Mouse (Mus musculus) mouse embryonic stem cell (cell line): ENCODE data around the gene Uri1.

Experiments
- in situ Hi-C, 2 experiments: fragments of 300-500 bp; cut with MboI; formaldehyde crosslinking; loops; 1 replicate in 1 of 2; 3 replicates in 1 of 2; pipeline ENCODE4 v1.14.3; 2019 to 2020; ENCODE audit warnings: low sequenced_read_pairs in 2 of 2, low pct_unique_long_range_greater_than_20kb in 1 of 2, mixed read lengths in 1 of 2; ENCODE audit not compliant: unreplicated experiment in 1 of 2

The Uri1 gene

DNA sequence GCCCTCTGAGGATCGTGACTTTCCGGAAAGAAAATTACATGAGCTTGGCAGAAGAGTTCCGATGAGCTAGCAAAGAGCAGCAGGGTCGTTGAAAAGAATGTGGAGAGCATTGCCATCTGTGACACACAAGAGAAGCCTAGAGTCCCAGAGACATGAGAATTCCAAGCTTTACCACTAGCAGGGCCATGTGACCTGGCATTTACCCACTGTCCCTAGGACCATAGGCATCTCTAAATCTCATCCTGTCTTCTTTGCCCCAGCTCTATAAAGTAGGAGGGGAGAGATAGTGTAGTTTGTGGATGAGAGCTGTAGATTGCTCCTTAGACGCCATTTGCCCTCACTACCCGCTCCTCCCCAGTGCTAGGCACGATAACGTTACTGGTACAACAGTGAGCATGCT, at the start of gene Uri1:
Gene Uri1 (minus strand): TSS at position 101 of the 400 bp plus-strand sequence.
- in situ Hi-C loops = no loop called here

DNA sequence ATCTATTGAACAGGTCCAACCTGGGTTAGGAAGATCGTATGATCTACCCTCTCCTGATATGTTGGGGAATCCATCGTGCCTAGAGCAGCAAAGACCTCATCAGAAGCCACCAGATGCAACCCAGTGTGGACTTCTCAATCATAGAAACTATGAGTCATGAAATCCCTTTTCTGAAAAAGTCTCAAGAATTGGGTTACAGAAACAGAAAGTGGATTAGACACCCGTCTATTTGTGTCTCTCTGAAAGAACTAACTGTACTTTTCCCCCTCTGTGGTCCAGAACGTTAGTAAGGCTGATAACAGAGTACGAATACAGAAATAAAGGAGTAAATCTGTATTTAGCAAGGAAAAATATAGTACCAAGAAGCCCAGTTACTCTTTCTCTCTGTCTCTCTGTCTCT, 47.7 kb upstream of the Uri1 start:
- in situ Hi-C loops = no loop called here

DNA sequence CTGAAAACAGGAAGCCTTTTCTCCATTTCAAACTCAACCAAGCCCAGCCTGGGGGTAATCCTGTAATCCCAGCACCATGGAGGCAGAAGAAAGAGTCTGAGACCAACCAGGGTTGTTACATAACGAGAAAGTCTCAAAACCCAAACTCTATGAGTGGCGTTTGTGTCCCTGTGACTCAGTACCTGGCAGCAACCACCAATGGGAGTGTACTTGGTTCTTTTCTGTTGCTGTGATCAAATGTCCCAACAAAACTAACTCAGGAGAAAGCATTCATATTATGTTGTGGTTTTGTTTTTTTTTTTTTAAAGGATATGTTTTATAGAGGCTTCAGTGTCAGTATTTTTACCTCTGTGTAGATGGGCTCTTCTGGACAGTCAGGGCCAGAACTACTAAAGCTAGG, 47.3 kb upstream of the Uri1 start:
- in situ Hi-C loops = no loop called here

DNA sequence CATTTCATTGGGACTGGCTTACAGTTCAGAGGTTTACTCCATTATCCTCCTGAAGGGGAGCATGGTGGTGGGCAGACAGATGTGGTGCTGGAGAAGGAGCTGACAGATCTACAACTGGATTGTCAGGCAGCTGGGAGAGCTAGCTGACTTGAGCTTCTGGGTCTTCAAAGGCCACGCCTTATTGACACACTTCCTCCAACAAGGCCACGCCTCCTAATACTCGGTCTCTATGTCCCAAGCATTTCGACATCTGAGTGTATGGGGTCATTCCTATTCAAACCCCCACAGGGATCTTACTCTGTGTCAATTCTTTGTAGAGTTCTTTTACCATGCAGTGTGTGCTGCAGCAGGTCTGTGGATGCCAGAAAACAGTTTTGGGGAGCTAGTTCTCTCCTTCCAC, 41.1 kb upstream of the Uri1 start:
- in situ Hi-C loops = loop anchor here in 1 of 2 experiments (5.0 kb wide), 1 partner anchor 98 kb away; no protein-coding TSS in a partner anchor

DNA sequence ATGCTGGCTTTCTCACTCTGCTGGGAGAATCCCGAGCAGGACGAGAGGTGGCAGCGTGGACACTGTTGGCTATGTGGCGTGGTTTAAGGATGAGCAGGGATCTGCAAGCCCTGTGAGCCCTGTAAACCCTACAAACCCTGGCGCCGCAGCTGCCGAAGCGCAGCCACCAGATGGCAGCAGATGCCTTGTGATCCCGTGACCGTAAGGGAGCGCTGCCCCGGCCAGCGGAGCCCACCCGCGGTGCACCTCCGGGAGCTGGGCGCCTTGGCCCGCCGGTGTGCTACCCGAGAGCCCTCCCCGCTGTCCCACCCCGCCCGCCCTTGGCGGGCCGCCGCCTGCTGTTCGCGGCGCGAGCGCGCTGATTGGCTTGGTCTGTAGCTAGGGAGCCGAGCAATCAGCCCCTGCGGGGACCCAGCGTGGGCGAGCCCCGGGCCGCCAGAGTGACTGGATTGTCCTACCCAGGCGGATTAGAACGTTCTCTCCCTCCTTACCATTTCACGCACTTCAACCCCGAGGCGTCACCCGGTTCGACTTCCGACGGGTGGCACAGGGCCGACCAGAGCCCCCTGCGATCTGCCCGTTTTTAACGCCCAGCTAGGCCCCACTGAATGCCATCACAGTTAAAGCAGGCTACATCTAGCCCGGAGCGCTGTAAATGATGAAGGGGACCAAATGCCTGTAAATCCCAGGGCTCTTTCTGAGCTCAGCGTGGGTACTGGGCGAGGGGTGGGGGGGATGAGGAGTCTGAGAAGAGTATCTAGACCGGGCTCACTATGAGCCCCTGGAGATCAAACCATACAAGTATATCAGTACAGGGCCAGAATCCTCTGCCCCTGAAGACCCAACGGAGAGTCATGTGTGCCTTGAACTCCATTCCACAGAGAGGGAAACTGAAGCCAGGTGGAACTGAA, 38.0 kb upstream of the Uri1 start:
- in situ Hi-C loops = loop anchor here in 1 of 2 experiments (5.0 kb wide), 1 partner anchor 101 kb away; no protein-coding TSS in a partner anchor

DNA sequence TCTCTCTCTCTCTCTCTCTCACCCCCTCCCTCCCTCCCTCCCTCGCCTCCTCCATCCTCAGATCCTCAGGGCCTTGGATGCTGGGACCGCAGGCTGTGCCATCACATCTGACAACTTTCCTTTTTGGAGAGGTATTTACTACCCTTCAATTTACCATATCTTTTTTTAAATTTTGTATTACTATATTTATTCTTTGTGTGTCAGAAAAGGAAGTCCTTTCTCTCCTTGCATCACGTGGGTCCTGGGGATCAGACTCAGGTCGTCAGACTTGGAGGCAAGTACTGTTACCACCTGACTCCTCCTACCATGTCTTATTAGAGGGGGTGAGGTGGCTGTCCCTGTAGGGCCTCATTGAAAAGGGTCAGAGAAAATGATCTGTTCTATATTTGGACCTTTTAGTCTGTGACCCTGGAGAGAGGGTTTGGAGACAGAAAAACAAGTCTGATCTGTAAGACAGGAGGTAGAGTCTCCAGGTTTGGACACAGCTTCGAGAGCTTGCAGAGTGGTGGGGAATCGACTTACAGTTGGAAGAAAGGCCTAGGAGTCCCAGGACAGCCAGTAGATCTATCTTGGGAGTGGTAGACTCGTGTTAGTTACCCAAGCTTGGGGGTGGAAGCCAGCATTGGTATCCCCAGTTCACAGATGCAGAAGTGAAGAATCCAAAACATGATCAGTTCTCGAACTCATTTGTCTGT, 36.4 kb upstream of the Uri1 start:
- in situ Hi-C loops = loop anchor here in 1 of 2 experiments (5.0 kb wide), 1 partner anchor 103 kb away; no protein-coding TSS in a partner anchor

DNA sequence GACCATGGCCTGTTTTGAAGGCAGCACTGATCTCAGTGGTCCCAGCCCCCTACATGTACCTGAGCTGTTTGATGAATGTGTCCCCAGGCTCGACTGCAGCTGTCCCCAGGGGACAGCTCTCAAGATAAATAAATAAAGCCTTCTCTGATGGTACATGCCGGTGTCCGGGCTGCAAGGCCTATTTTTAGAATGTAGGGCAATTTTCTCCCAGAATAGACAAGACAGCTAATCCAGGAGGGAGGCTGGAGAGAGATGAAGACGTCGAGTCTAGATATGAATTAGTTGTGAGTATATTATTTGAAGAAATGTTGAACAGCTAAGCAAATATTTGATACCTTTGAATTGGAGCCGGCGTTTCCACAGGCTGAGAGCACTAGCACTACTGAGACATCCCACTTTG, 35.7 kb upstream of the Uri1 start:
- in situ Hi-C loops = no loop called here

DNA sequence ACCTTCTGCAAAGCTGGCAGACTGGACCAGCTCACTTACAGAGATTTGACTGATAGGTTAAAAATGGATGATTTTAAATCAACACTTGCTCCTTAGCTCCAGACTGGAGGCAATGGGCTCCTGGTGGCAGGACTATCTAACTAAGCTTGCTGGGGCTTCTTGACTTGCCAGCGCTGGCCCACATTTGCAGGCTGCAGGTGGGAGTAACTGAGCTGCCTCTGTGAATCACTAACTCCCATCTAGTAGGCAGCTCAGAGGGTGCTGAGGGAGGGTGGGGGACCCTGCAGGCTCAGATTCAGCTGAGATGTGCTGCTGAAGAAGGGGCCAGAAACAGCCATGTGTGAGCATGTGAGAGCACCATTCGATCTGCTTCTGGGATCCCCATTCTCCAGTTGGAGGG, 32.6 kb upstream of the Uri1 start:
- in situ Hi-C loops = no loop called here

DNA sequence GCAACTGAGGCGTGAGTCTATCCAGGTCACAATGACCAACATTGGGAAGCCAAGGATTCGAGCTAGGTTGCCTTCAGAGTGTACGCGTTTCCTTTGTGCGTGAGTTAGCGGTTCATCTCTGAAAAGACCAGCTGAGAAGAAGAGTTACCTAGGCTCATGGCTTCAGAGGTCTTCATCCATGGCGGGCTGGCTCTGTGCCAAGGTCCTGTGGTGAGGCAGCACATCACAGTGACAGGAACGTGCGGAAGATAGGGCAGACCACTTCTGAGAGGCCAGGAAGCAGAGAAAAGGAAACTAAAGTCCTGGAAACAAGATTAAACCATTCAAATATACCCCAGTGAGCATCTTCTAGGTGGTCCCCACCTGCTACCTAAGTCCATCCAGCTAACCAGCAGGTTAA, 30.9 kb upstream of the Uri1 start:
- in situ Hi-C loops = no loop called here

DNA sequence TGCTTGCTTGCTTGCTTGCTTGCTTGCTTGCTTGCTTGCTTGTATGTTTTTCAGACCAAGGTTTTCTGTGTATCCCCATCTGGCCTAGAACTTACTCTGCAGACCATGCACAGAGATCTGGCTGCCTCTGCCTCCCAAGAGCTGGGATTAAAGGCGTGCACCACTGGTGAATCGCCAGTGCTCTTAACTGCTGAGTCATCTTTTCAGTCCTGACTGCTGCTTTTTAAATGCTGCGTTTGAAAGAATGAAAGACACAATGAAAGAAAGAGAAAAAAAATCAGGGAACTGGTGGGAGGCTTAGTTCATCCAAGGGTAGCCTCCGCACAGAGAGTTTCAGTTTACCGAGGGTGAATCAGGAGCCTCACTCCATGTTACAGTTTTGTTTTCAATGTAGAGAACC, 23.9 kb upstream of the Uri1 start:
- in situ Hi-C loops = no loop called here

DNA sequence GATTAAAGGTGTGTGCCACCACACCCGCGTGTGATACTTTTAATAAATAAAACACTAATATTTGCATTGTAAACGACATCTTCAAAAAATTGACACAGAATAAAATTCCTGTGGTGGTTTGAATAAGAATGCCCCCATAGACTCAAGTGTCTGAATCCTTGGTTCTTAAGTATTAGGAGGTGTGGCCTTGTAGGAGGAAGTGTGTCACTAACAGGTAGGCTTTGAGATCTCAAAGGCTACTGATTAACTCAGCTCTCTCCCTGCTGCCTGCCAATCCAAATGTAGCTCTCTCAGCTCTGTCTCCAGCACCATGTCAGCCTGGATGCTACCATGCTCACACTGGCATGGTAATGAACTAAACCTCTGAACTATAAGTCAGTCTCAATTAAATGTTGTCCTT, 17.9 kb upstream of the Uri1 start:
- in situ Hi-C loops = no loop called here

DNA sequence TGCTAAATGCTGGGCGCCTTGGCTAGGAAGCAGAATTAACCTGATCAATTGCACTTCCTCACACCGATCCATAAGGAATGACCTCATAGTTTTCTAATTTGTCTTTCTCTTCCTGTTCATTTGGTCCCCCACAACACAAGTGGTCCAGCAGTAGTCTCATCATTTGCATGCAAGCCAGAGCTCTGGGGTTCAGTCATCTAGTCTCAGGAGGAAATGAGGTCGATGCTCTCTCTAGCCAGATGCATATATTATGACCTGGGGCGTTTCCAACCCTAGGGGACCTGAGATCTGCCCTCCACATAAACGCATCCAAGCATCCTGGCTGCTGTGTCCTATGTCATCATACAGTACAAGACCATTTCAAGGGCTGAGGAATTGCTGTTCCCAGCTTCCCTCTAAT, 14.2 kb upstream of the Uri1 start:
- in situ Hi-C loops = no loop called here

DNA sequence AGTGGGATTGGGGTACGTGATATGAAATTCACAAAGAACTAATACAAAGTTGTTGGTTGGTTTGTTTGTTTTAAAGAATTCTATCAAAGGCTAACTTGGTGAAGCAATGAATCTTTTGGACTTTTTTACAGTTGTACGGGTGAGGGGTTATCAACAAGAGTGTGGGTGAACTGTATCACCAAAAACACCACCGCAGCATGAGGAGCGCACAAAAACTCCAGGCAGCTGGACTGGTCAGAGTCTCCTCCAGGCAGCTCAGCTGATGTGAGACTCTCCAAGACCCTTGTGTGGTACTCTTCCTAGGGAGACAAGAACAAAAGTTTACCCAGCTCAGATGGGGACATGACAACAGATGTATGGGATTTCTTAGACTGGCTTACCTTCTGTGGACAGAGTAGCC, 7.8 kb upstream of the Uri1 start:
- in situ Hi-C loops = no loop called here

DNA sequence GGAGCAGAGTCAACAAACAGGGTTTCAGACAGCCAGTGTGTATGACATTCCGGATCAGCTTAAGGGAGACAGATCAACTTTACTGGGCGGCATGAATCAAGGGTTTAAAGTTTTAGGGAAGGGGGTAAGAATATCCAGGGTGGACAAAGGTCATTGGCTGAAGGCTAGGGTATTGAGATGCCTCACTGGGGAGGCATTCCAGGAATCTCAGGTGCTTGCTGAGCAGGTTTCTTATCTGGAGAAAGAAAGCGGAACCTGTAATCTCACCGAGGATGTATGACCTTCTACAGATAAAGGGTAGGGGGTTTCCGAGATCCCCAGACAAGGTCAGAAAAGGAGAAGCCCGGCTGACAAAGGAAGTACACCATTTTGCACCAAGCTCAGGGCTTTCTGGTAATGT, 7.3 kb upstream of the Uri1 start:
- in situ Hi-C loops = no loop called here

DNA sequence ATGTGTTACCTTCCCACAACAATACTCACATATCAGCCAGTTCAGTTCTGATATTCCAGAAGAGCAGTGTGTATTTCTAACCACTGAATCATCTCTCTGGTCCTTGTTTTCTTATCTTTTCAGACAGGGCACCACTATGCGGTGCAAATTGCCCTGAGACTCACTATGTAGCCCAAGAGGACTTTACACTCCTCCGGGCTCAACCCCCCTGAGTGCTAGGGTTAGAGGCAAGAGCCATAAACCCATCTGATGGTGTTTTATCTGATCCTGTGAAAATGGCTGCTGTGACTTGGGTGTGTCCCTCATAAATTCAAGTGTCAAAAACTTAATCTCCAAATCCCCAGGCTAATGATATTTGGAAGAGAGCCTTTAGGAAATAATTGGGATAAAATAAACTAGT, 6.6 kb upstream of the Uri1 start:
- in situ Hi-C loops = no loop called here

DNA sequence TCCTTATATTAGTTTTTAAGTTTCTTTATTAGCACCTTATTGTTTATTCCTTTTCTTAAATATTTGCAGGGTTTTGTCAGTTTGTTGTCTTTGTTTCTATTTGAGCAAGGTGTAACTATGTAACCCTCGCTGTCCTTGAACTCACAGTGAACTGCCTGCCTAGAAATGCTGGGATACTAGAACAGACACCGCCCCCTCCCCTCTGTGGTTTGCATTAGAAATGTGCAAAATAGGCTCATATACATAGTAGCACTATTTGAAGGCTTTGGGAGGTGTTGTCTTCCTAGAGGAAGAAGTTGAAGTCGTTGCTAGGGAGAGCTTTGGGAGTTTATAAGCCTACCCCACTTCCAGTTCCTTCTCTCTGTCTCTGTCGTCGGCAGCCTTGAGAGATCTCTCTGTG, 5.7 kb upstream of the Uri1 start:
- in situ Hi-C loops = no loop called here

DNA sequence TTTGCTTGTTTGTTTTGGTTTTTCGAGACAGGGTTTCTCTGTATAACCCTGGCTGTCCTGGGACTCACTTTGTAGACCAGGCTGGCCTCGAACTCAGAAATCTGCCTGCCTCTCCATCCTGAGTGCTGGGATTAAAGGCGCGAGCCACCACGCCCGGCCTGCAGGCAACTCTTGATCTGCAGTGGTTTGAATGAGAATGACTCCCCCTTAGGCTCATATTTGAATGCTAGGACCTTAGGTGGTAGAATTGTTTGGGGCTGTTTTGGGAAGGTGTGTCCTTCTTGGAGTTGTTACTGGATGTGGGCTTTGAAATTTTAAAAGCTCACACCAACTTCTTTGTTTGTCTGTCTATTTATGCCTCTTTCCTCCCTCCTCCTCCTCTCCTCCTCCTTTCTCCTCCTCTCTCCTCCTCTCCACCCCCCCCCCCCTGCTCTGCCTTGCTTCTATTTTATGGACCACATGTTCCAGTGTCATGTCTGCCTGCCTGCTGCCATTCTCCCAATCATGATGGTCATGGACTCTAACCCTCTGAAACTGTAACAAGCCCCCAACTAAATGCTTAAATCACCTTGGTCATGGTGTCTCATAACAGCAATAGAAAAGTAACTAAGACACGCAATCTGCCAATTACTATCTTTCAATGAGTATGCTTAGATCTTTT, 4.7 kb upstream of the Uri1 start:
- in situ Hi-C loops = no loop called here

DNA sequence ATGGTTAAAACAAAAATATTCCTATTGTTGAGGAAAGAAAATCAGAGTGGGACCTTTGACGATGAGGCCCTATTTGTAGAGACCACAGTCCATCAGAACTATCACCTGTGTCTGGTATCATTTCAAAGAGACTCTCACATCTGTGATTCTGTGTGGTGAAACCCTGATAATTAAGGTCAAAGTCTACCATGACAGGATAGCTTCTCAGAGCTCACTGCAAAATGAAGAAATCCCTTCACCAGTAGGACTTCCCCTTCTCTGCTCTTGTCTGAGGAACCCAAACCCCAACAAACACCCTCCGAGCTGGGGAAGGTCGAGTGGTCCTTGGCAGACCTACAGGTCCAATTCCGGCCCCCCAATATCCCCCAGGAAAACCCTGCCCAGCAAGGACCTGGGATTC, 1.5 kb upstream of the Uri1 start:
- in situ Hi-C loops = no loop called here

DNA sequence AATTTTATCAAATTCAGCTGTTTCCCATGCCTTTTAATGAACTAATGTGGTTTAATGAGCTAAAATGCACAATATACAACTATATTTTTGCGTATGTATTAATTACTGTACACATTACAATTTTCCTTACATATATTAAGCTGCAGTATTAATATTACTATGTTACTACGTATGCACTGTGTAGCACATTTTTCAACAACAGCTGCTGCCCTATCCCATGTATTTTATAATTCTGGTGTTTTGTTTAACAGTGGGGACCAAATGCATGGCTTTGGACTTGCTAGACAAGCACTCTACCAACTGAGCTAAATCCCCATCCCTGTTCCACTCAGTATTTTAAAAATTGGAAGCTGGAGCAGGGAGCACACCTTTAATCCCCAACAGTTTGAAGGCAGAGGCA, 3.6 kb downstream of the Uri1 start:
- in situ Hi-C loops = no loop called here
